Mouse (Mus musculus): ENCODE measurements at regions not wholly inside any gene's neighbourhood (a gene's known extent, or its start where the extent isn't known, plus 50 kb on each side); places are given as distances from the start of the nearest gene placed in this dataset.

GRCm38 (mm10) chr2:33962355-33963037 lies 74.8 kb upstream of the Mvb12b start:
- ATAC-seq (replicated peaks; ENCODE audit: low FRiP score, poor library complexity, severe bottlenecking) = no peak

- ATAC-seq (replicated peaks; ENCODE audit: low FRiP score, poor library complexity, severe bottlenecking) = no peak
These were observed 73.8 kb upstream of the Mvb12b start for GRCm38 (mm10) chr2:33961566-33961965.

GRCm38 (mm10) chr2:33957754-33958153 lies 70.0 kb upstream of the Mvb12b start:
- ATAC-seq (replicated peaks; ENCODE audit: low FRiP score, poor library complexity, severe bottlenecking) = no peak

GRCm38 (mm10) chr2:33944301-33944700 lies 56.6 kb upstream of the Mvb12b start:
- no peak for ATAC-seq (replicated peaks; ENCODE audit: low FRiP score, poor library complexity, severe bottlenecking)

GRCm38 (mm10) chr2:33942085-33942484 lies 54.3 kb upstream of the Mvb12b start:
- ATAC-seq (replicated peaks; ENCODE audit: low FRiP score, poor library complexity, severe bottlenecking) = no peak

GRCm38 (mm10) chr2:33941316-33941715 lies 53.6 kb upstream of the Mvb12b start:
- no peak for ATAC-seq (replicated peaks; ENCODE audit: low FRiP score, poor library complexity, severe bottlenecking)

GRCm38 (mm10) chr2:33939836-33940235 lies 52.1 kb upstream of the Mvb12b start:
- ATAC-seq (replicated peaks; ENCODE audit: low FRiP score, poor library complexity, severe bottlenecking) = no peak
